Mouse (Mus musculus): ENCODE measurements around the gene Toporsl.

Toporsl gene

DNA sequence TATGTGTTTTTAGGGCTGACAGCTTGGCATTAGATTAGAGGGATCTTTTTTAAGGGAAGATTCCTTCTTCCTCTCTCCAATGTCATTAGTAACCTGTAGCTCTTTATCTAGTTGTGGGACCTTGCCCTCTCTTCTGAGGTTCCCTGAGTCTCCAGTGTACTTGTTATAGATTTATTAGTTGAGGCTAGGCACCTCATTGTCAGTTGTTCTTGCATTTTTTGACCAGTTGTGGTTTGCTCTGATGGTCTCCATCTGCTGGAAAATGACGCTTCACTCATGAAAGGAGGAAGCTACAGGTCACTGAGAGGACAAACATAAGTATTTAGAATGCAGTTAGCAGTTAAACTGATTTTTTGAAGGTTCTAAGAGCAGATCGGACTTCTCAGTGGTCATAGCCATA, at the start of gene Toporsl:
TSS of gene Toporsl (plus strand) at position 348 of the 400 bp plus-strand sequence.
- no peak for DNase-seq

DNA sequence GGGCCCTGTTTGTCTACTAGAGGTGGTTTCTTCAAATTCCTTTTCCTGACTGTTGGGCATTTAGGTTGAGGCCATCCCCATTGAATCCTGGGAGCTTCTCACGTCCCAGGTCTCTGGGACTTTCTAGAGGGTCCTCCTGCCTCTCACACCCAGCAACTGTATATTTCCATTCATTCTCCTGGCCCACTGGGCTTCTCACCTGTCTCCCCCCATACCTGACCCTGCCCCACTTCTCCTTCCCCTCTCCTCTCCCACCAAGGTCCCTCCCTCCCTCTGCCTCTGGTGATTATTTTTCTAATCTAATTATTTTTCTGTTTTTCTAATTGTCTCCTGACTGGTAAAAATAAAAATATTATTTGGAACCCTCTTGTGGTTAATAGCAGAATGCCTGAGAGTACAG, 38.4 kb upstream of the Toporsl start:
- DNase-seq, result no peak

DNA sequence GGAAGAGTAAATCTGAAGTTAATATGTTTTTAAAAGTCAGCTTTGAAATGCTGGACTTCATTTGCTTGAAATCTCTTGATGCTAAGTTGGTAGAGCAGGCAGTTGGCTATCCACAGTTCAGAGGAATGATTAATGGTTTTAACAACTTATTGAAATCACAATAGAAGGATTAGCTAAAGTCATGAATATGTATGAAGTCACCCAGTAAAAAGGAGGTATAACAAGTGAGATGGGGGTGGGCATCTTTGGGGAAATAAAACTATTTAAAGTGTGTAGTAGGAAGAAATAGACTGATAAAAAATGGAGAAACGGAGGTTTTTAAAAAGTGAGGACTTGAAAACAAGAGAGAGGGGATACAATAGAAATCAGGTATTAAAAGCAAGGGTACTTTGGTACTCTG, 38.0 kb upstream of the Toporsl start:
- DNase-seq, result no peak

DNA sequence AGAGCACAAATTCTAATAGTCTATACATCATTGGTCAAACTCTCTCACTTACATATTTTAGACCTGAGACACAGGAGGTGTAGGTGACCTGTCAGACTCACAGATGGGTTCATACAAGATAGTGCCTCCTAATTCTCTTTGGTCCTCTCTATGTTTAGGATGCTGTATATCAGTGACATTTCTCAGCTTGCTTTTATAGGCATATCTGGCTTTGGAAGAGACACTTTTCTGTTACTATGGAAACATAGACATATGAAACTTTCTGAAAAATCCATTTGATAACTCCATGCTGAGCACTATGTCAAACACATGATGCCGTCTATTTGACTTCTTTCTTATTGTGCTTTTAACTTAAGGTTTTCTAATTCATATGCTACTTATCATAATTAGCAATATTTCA, 32.2 kb upstream of the Toporsl start:
- DNase-seq, result no peak

DNA sequence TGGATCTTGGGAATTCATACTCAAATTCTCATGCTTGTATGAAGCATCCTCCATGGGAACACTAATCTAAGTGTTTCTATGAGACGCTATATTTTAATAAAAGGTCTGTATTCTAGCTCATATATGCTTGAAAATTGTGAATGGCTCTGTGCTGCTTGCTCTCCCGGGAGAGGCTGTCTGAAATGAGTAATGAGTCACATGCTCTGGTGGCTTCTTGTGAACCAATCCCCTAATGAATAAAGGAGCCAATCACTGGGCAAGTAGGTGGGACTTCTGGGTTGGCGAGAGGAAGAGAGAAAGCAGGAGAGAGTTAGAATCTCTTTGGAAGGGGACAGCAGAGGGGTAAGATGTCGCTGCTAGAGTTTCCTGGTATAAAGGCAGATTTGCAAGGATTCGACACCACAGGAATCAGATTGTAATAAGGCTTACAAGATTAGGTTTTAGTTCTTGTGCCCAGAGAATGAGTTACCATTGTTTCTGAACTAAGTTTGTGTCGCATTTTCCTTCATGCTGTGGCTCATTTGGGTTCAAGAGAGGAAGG, 9.8 kb upstream of the Toporsl start:
- no peak for DNase-seq

DNA sequence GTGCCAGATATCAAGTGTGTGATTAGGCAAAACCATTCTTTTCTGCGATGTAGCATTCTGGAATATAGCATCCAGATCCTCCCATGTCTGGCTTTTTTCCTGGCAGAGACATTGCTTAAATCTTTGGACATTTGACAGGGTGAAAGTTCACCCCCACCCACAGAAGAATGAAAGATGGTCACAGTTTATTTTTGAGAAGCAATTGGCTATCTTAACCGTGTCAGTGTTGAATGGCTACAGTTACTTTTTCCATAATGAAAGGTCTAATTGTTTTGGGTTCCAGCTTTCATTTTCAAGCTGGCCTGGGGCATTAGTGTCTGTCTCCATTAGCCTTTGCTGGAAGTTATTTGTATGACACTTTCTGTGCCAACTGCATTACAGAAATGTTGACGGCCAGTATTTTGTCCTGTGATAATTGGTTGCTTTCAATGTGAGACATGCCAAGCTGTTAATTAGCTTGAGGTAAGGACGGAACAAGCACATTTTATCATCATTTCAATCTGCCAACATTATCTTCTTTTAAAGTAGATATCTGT, 2.2 kb upstream of the Toporsl start:
- DNase-seq, result no peak

DNA sequence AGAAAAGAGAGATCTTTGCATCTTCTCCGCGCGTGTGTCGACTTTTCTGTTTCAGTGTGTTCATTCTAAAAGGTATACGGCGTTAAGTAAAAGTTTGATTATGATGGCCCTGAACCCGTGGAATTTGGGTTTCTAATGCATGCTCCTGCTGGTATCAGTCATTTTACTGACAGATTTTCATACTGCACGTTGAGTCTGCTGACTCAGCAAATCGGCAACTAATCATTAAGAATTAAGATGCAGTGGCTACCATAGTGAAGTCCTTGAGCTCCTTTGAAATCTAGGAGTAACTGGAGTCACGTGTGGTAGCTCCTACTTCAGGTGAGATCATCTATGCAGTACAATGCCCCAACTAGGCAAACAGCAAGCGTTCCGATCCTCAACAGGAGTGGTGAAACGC, 1.4 kb upstream of the Toporsl start:
- no peak for DNase-seq

DNA sequence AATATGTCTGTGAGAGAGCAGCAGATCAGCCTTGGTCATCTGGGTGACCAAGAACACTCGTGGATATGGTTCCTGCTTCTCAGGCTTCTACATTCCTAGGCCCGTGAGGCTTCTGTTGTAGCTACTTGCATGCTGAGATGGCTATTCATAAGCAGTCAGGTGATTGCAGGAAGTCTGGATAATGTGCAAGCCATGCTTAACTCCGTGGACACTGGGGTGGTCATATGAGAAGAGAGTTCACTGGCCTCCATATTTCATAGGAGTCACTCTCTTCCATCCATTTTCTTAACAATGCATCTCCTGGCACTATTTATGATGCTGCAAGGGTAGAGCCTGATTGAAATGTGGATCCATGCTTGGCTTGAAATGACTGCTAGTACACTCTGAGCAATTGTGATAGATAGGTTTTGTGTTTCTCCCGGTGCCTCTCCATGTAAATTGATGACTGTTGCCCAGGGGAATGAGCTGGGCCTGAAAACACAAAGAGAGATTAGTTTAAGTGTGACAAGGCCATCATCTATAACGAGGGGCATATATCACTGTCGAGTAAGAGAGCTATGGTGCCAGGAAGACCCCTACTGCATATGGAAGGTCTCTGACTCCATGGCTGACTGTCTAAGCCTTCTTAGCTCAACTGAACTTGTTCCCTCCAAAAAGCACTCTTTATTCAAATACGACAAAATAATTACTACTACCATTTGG, 2.3 kb downstream of the Toporsl start:
- no peak for DNase-seq

DNA sequence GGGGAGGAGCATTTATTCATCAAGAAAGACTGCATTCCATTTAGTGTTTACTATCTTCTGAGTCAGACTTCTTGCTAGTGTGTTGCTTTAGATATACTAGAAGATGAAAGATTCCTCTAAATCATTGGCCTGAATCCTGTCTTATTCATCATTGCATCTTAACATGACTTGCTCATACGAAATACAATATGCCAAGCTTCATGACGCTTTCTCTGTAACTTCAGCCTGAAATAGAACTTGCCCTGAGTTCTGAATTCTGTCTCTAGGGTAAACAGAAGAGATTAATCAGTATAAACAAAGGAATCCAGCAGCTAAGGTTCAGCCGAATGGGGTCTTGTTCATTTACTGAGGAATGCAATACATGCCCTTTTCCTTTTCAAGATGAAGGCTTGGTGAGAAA, 10.8 kb downstream of the Toporsl start:
- DNase-seq, result no peak

DNA sequence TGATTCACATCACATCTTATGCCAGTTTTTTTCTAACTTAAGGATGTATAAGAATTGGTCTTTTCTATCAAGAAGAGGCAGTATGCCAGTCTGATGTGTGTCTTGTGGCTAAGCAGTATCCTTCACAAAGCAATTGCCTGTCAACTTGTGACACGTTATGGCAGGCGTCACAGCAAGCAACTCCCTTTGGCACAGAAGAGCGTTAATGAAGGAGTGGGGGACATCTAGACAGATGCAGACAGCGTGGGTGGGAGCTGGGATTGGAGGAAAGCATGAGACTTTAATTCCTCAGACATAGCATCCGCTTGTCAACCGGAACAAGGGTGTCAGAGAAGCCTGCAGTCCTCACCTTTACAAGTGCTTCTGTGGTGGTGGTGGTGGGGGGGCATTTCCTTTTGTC, 38.9 kb downstream of the Toporsl start:
- no peak for DNase-seq

DNA sequence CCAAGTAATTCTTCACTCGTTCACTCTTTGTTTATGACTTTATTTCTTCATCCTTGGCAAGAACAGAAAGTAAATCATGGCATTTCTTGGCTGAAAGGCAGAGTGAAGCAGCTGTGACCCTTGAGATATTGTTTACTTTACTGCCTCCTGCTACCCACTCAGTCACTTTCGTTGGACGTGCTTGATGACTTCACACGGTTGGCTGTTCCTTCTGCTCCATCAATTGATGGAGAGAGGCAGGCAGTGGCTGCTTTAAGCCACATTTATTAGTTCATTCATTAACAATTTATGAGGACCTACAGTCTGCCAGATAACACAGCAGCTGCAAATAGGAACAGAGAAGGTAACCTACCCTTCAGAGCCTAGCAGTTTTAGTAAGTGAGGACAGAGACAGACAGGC, 51.7 kb downstream of the Toporsl start:
- DNase-seq, result no peak

DNA sequence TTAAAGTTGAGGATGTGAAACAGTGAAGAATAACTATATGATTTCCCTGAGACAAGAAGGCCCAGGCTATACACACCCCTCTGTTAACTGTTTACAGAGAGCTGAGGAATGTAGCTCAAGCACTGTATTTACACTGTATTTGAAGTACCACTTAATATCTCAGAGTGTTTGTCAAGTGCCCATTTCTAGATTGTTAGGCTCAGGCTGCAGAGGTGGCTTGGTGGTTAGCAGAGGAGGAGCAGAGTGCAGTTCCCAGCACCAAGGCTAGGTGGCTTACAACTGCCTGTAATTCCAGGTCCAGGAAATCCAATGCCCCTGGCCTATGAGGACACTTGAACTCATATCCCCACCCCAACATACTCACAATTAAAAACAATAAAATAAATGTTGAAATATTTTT, 63.6 kb downstream of the Toporsl start:
- no peak for DNase-seq

DNA sequence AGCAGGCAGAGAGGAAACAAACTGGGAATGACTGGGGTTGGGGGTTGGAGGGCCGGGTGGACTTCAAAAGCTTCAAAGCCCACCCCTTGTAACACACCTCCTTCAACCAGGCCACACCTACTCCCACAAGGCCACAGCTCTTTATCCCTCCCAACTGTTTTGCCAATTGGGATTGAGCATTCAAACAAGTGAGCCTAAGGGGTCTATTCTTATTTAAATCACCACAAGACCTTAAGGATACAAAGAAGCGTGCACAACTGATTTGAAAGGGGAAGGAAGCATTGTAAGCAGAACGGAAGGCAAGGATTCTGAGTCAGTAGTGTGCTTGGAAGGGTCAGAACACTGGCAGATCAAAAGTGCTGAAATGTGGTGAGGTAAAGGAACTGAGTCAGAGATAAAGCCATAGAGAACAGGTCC, 64.6 kb downstream of the Toporsl start:
- no peak for DNase-seq

DNA sequence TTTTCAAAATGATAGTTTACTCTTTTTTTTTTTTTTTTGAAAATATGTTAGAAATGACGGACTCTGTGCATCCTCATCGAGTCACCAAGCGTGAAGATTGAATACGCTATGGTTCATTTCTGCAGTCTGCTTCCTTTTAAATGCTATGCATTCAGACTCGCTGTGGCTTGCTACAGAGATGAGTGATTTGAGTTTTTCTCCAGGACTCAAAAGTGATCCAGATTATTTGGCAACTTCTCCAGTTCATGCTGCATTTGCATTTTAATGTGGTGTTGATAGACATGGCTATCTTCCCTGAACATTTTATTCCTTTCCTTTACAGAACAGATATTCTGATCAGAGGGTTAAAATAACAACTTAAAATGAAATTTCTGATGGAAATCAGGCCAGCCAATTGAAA, 65.2 kb downstream of the Toporsl start:
- no peak for DNase-seq
